ENCODE assay signal across 8 mouse cellular contexts in the genomic region with DNA sequence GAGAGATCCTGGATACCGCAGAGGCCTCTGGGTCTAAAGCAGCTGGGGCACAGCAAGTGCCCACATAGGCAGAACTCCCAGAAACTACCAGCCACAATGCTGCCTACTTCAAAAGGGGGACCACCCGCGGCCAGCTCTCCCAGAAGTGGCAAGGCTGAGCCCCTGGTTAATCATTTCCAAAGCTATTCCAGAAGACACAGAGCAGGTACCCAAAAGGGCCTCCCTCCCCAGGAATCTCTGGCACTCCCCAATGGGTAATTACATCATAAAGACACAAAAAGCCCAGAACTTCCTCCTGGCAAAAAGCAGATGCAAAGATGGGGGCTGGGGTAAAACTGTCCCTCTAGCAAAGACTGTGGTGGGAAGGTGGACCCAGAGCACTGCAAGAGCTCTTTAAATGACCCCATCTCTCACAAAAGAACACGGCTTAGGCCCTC. TPM values are rescaled to one million over a fixed set of nuclear protein-coding genes. Genes with fewer than 3 reads are reported as not detected.
A peak's percentile ranks its signal among the peaks of the same experiment; 100 is the strongest.
DNase-seq lines count a peak whose midpoint lies in the region; ATAC-seq and TF ChIP-seq lines count a peak whose summit lies in the region.

No protein-coding gene starts in this region.

- peaks cover 41% of the 10 kb centered on the region for H3K4me1 ChIP-seq in cortical plate, adult 2 months (ENCODE audit: control insufficient read depth, insufficient read depth, low read length)
- peaks cover 27% of the 10 kb centered on the region for H3K4me1 ChIP-seq in hindbrain, embryonic 11.5 days (replicated peaks; ENCODE audit: control insufficient read depth, insufficient read depth, low read length)
- peaks cover 80% of the 10 kb centered on the region for H3K4me1 ChIP-seq in limb, embryonic 15.5 days

- ATAC-seq in hindbrain, embryonic 11.5 days (ENCODE audit: low FRiP score), result no peak
- 0 out of 2 replicates have a peak, but pooled peaks have one; percentile 25 for ATAC-seq in limb, embryonic 15.5 days (ENCODE audit: insufficient number of reproducible peaks, low FRiP score, low TSS enrichment, low read depth)
- ATAC-seq in monocyte, adult 5-6 weeks (replicated peaks; ENCODE audit: insufficient number of reproducible peaks, low FRiP score, low TSS enrichment, poor library complexity, severe bottlenecking), result peak; percentile 18; the same call in 1 of the 2 replicates

- peak overlapping the region; percentile 46 for H3K9ac ChIP-seq in hindbrain, embryonic 11.5 days (ENCODE audit: low read depth, low read length)
- H3K9ac ChIP-seq in limb, embryonic 15.5 days, result no peak overlapping the region

- no peaks in the 10 kb centered on the region for H3K36me3 ChIP-seq in hindbrain, embryonic 11.5 days (ENCODE audit: control insufficient read depth, insufficient read depth, low read length)
- H3K36me3 ChIP-seq in limb, embryonic 15.5 days, result 0 out of 2 replicates have a peak, but pooled peaks cover 4% of the 10 kb centered on the region

- no peaks in the 10 kb centered on the region for H3K9me3 ChIP-seq in hindbrain, embryonic 11.5 days (ENCODE audit: control insufficient read depth, low read length)
- H3K9me3 ChIP-seq in limb, embryonic 15.5 days, result no peaks in the 10 kb centered on the region

- 0 out of 2 replicates have a peak overlapping the region, but pooled peaks have one; percentile 11 for H3K4me3 ChIP-seq in cortical plate, adult 2 months (ENCODE audit: insufficient read depth, low read length)
- no peak overlapping the region for H3K4me3 ChIP-seq in hindbrain, embryonic 11.5 days (ENCODE audit: low read depth, low read length)
- H3K4me3 ChIP-seq in limb, embryonic 15.5 days, result no peak overlapping the region

- H3K4me2 ChIP-seq in hindbrain, embryonic 11.5 days (replicated peaks; ENCODE audit: low read depth, low read length), result peak overlapping the region; percentile 35
- H3K4me2 ChIP-seq in limb, embryonic 15.5 days, result peak overlapping the region; percentile 39; the same call in 1 of the 2 replicates

- no peak for TF ChIP-seq CTCF in cortical plate, adult 2 months (IDR thresholded peaks at IDR 0.05; ENCODE audit: extremely low read depth, insufficient read depth, low read length)

- DNase-seq in cerebellum, adult 9-10 months, result peak; percentile 62
- no peak for DNase-seq in cerebellum, adult 9-11 months
- DNase-seq in hindbrain, embryonic 11.5 days (ENCODE audit: low spot score), result no peak
- no peak for DNase-seq in adrenal gland, adult (ENCODE audit: inconsistent age in 2 of 2, low spot score in 1 of 2)
- no peak for DNase-seq in urinary bladder, postnatal 36 days (ENCODE audit: low spot score in 2 of 2)

- WGBS in hindbrain, embryonic 11.5 days, result 6% methylated on average over 4 of the region's 4 CpGs
- WGBS in limb, embryonic 15.5 days, result 5% methylated on average over 4 of the region's 4 CpGs

- no peak for TF ChIP-seq POLR2A in cortical plate, adult 2 months (IDR thresholded peaks at IDR 0.05; ENCODE audit: extremely low read depth, insufficient read depth, low read length)

- H3K27ac ChIP-seq in cortical plate, adult 2 months (ENCODE audit: insufficient read depth, low read length), result peak overlapping the region; percentile 99
- peak overlapping the region; percentile 87 for H3K27ac ChIP-seq in hindbrain, embryonic 11.5 days (ENCODE audit: low read depth, low read length)
- peak overlapping the region; percentile 90 for H3K27ac ChIP-seq in limb, embryonic 15.5 days

- no peaks in the 10 kb centered on the region for H3K27me3 ChIP-seq in hindbrain, embryonic 11.5 days (ENCODE audit: control insufficient read depth, insufficient read depth, low read length)
- no peaks in the 10 kb centered on the region for H3K27me3 ChIP-seq in limb, embryonic 15.5 days

RNA-seq across cellular contexts. Expression of a gene that starts 41.4 kb away (rescaled TPM):
- 90.5 and 106 TPM in 2 replicates for polyA plus RNA-seq in cortical plate, adult 2 months (2012; rRNA removed)
- polyA plus RNA-seq in hindbrain, embryonic 11.5 days (2014; fragmentation: Nextera tagmentation; extraction: Ambion mirVana), result 41.9 and 52.9 TPM in 2 replicates
- 40.4 and 52.2 TPM in 2 replicates for polyA plus RNA-seq in limb, embryonic 15.5 days (2015; fragmentation: Nextera tagmentation; extraction: Ambion mirVana)
- 42.6 to 54.2 TPM (median 44.4 TPM) in 3 replicates for total RNA-seq in monocyte, adult 5-6 weeks (2017)
